In genomic region chr9:96713472-96714390, GRCm38 (mm10) we compare ENCODE assay signal across 9 mouse cellular contexts. TPM values are rescaled to one million over a fixed set of nuclear protein-coding genes. Genes with fewer than 3 reads are reported as not detected.
DNase-seq lines count a peak whose midpoint lies in the region; ATAC-seq lines count a peak whose summit lies in the region.
"Had no signal": no experiment of that assay in that cellular context is flagged by ENCODE, and none has a peak within 500 bp of the region (broad histone marks: within the 10 kb centered on the region; RNA-seq: fewer than 3 reads in every experiment).

No protein-coding gene starts in this region.

- intact Hi-C loops in heart, postnatal 10 days (cut with DNase I): no loop called here

- 0 out of 2 replicates have a peak overlapping the region, but pooled peaks have one; percentile 48 for H3K9ac ChIP-seq in heart, embryonic 13.5 days
- H3K9ac ChIP-seq in liver, embryonic 12.5 days: no peak overlapping the region
- H3K9ac ChIP-seq: limb, embryonic 12.5 days had no signal

- no peak for DNase-seq in heart, postnatal 10 days
- DNase-seq in A20 (ENCODE audit: low read depth, low spot score): peak; percentile 74
- peak; percentile 70 for DNase-seq in adrenal gland, postnatal 14 days
- DNase-seq in spleen, adult 12 weeks (ENCODE audit: low spot score): no peak
- no peak for DNase-seq in lung, adult 18-20 months

- 67% methylated on average over 14 of the region's 14 CpGs for WGBS in heart, embryonic 13.5 days
- 69% methylated on average over 14 of the region's 14 CpGs for WGBS in liver, embryonic 12.5 days (ENCODE audit: insufficient replicate concordance)

- H3K4me3 ChIP-seq in heart, embryonic 13.5 days: 0 out of 2 replicates have a peak overlapping the region, but pooled peaks have one; percentile 6
- peak overlapping the region; percentile 32 for H3K4me3 ChIP-seq in liver, embryonic 12.5 days
- H3K4me3 ChIP-seq: limb, embryonic 12.5 days had no signal

- no peaks in the 10 kb centered on the region for H3K9me3 ChIP-seq in heart, embryonic 13.5 days
- H3K9me3 ChIP-seq in liver, embryonic 12.5 days (replicated peaks): no peaks in the 10 kb centered on the region
- H3K9me3 ChIP-seq: limb, embryonic 12.5 days had no signal

- peaks cover 71% of the 10 kb centered on the region for H3K36me3 ChIP-seq in heart, embryonic 13.5 days
- peaks cover 8% of the 10 kb centered on the region; the same call in 1 of the 2 replicates for H3K36me3 ChIP-seq in liver, embryonic 12.5 days
- H3K36me3 ChIP-seq: limb, embryonic 12.5 days had no signal

- peak overlapping the region; percentile 44 for H3K4me2 ChIP-seq in heart, embryonic 13.5 days
- H3K4me2 ChIP-seq in liver, embryonic 12.5 days: peak overlapping the region; percentile 42
- H3K4me2 ChIP-seq: limb, embryonic 12.5 days had no signal

- no peaks in the 10 kb centered on the region for H3K27me3 ChIP-seq in heart, embryonic 13.5 days (replicated peaks)
- H3K27me3 ChIP-seq in liver, embryonic 12.5 days (replicated peaks): no peaks in the 10 kb centered on the region
- H3K27me3 ChIP-seq: limb, embryonic 12.5 days had no signal

- no peak for ATAC-seq in heart, embryonic 13.5 days (ENCODE audit: extremely low read depth, insufficient number of reproducible peaks, low FRiP score, low TSS enrichment)
- ATAC-seq in liver, embryonic 12.5 days: 0 out of 2 replicates have a peak, but pooled peaks have one; percentile 10
- no peak for ATAC-seq in frontal cortex, adult (ENCODE audit: low TSS enrichment)

- H3K4me1 ChIP-seq in heart, embryonic 13.5 days: peaks cover 92% of the 10 kb centered on the region
- H3K4me1 ChIP-seq in liver, embryonic 12.5 days: peaks cover 24% of the 10 kb centered on the region

- H3K27ac ChIP-seq in heart, embryonic 13.5 days (replicated peaks): peak overlapping the region; percentile 95
- no peak overlapping the region for H3K27ac ChIP-seq in liver, embryonic 12.5 days

RNA-seq across cellular contexts. Expression of gene Zbtb38, which starts 38.9 kb away (rescaled TPM):
- 27.1 and 31.3 TPM in 2 replicates for polyA plus RNA-seq in heart, embryonic 13.5 days (2015; fragmentation: Nextera tagmentation; extraction: Ambion mirVana)
- total RNA-seq in heart, postnatal 10 days (2021): 10 to 100 TPM; 30.2 to 37.0 TPM
- 41.5 and 52.1 TPM in 2 replicates for total RNA-seq in adrenal gland, postnatal 14 days (2021)
- polyA plus RNA-seq in liver, embryonic 12.5 days (2016; fragmentation: Nextera tagmentation; extraction: Ambion mirVana): 6.8 and 7.0 TPM in 2 replicates

Comparison
In these comparisons a context has a peak if more than half of its experiments do, and no peak if none do; other contexts are left out.
1. DNase-seq: peak in A20 (single experiment) and adrenal gland, postnatal 14 days (single experiment); none in heart, postnatal 10 days (0 of 2), spleen, adult 12 weeks (single experiment) and lung, adult 18-20 months (0 of 2).